Mouse (Mus musculus): ENCODE data around the gene Gm21974. TPM values are rescaled to one million over a fixed set of nuclear protein-coding genes. Genes with fewer than 3 reads are reported as not detected.
"Not testable (repeated sequence)": the region's sequence is repeated elsewhere in the genome, so short reads cannot be mapped to it uniquely, and the experiment has no call there.

The Gm21974 gene
- not detected for total RNA-seq (2021)
- long read RNA-seq, experiment 1, partial matches to known transcripts = 0 of 1 reads
- long read RNA-seq, experiment 1, other reads (novel, unspliced or antisense) = 1 of 1 reads
- long read RNA-seq, experiment 2, partial matches to known transcripts = 2 of 2 reads
- long read RNA-seq, experiment 2, other reads (novel, unspliced or antisense) = 0 of 2 reads

DNA sequence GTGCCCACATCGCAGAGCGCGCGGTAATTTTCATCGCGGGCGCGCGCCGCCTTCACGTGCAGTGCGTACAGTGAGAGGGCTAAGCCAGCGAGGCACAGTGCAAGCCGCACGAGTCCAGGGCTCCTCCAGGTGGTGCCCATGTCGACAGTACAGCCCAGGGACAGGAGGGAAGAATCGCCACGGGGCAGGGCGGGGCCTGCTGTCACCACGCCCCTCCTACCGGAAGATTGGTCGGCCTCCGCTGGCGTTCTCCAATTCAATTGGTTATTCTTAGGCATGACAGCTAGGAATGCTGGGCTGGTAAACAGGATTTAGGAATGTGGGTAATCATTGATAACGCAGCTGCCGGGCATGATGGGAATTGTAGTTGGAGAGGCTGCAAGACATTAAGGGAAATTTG lies at the start of gene Gm21974, which contains the start of gene Vkorc1:
Gene Gm21974 (minus strand): TSS at position 13 of the 400 bp plus-strand sequence.
Gene Vkorc1 (minus strand): TSS at position 176 of the 400 bp plus-strand sequence.
- DNase-seq = peak; percentile 94
- intact Hi-C loops (cut with DNase I) = loop anchor here (2.0 kb wide), 1 partner anchor 51 kb away; no protein-coding TSS in a partner anchor

DNA sequence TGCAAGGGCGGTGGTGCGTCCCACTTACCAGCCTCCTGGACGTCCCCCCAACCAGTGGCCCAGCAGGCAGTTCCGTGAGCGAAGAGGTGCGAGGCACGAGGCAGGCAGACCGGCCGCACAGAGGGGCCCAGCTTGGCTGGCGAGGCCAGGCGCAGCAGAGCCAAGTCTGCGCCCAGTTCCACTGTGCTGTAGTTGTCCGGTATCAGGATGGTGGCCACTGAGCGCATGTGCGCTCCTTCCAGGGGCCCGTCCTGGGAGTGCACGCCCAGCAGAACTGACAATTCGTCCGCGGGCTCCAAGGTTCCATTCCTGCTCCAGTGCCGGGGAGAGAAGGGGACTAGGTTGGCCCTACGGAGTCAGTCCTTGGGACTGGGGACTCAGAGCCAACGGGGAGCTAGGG lies 49.4 kb upstream of the Gm21974 start:
- intact Hi-C loops (cut with DNase I) = loop anchor here (10.0 kb wide), 1 partner anchor 260 kb away; the partner anchor contains the start of gene Cox6a2
- peak; percentile 37 to 54 for DNase-seq

DNA sequence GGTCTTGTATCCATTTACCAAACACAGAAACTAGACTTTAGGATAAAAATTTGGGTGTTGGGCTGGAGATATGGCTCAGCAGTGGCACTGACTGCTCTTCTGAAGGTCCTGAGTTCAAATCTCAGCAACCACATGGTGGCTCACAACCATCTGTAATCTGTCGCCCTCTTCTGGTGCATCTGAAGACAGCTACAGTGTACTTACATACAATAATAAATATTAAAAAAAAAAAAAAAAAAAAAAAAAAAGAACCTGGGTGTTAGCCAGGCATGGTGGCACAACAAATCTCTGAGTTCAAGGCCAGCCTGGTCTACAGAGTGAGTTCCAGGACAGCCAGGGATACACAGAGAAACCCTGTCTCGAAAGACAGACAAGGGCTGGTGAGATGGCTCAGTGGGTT lies 46.8 kb upstream of the Gm21974 start:
- DNase-seq = not testable (repeated sequence)
- intact Hi-C loops (cut with DNase I) = loop anchor here (10.0 kb wide), 1 partner anchor 263 kb away; the partner anchor contains the start of gene Cox6a2

DNA sequence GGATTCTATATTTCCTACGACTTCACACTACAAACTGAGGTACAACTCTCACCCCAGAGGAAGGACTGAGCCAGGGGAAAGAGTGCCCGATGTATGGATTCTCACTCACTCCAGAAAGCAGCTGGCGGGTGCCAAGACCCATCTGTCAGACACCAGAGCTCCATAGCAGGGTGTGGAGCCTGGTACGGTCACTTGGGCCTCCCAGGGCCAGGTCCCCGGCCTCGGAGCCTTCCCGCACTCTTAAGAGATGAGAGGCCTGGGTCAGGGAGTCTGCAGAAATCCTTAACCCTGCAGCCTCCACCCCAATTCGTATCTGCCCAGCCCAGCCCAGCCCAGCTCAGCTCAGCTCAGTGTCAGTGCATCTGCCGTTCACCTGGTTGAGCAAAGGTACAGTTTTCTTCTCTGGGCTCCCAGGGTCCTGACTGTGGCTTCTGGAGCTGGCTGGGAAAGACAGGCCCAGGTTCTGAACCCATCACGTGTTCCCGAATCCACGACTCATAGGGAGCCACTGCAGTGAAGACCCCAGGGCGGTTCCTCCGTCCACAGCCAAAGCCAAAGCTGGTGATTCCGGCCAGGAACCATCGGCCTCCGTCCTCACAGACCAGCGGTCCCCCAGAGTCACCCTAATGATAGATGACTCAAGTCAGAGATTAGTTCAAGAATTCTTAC lies 41.1 kb upstream of the Gm21974 start:
- DNase-seq = no peak
- intact Hi-C loops (cut with DNase I) = loop anchor here (2.0 kb wide), 2 partner anchors 30 to 138 kb away; partner anchors contain the start of gene Fus

DNA sequence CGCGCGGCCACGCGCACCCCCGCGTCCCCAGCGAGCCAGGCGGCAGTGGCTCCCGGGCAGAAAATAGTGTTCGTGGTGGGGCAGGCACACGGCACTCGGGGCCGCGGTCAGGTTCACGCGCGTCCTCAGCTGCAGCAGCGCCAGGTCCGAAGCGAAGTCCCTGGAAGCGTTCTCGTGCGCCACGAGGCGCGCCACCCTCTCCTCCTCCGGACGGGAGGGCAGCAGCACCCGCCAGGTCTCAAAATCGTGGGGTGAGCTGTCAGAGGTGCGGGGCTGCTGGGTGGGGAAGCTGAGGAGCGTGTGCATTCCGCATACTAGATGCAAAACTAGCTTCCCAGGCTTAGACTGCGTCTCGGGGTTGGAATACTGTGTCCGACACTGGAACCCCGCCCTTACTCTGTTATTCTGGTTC lies 40.5 kb upstream of the Gm21974 start:
- no peak for DNase-seq
- intact Hi-C loops (cut with DNase I) = loop anchor here (2.0 kb wide), 2 partner anchors 31 to 137 kb away; partner anchors contain the start of gene Fus

DNA sequence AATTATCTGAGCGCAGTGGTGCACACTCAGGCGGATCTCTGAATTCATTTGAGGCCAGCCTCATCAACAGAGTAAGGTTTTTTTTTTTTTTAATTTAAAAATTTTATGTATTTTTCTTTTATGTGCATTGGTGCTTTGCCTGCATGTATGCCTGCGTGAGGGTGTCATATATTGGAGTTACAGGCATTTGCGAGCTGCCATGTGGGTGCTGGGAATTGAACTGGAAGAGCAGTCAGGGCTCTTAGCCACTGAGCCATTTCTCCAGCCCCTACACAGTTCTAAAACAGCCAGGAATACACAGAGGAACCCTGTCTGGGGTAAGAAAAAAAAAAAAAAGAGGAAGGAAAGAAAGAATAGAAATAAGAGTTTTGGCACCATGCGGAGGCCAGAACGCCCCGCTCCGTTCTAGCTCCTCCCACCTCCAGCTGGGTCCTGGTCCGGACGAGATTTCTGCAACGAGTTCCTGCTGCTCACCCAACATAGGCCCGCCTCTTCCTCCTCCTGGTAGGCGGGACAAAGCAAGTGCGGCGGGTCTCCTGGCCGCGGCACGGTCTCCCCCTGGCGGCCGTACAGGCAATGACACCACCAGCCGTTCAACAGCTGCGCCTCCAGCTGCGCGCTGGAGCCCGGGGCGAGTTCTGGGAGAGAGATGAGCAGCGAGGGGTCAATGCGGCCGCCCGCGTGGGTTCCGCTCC lies 39.9 kb upstream of the Gm21974 start:
- DNase-seq = peak; percentile 95 to 98
- intact Hi-C loops (cut with DNase I) = no loop called here

DNA sequence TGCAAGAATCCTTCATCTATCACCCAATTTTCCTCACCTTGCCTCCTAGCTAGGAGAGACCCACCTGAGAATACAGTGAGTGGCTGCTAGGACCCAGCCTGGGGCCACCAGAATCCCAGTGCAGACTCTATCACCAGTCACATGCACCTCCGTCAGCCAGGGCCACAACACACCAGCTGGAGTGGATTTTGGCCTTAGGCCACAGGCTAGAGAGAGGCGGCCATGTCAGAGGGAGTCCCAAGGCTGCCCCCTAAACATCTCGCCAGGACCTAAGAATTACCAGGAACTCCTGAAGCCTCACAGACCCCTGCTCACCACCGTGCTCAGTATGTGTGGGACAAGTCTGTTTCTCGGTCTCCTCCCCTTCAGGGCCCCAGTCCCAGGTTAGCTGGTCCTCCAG lies 38.8 kb upstream of the Gm21974 start:
- intact Hi-C loops (cut with DNase I) = no loop called here
- DNase-seq = no peak

DNA sequence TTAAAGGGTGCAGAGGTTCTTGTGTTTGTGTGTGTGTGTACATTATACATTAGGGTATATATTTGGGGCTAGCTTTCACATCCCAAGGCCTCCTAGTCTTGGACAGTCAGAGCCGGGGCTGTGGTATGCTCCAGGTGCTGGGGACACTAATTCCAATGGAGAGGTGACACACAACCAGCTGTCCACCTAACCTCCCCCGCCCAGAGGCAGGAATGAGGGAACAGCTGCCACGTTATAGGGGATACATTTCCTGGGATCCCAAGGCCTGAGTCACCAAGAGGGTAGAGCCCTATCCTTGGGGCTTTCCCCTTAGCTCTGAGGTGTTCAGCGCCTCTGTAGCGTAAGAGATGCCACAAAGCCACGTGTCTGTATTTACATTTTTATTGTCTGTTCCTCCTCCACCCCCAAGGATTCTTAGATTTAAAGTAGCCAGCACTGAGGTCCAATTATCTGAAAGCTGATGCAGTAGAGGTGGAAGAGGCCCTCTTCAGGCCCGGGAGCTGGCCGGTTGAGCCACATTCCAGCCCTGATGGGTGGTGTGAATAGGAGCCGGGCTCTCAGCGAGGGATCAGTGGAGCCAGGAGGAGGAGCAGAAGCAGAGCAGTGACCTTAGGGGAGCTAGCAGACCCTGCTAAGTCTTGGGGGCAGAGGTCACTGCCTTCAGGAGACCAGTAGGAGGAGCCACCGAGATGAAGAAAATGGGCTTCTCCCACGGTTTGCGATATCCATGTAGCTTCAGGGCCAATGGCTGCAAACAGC lies 37.2 kb upstream of the Gm21974 start:
- DNase-seq = no peak
- intact Hi-C loops (cut with DNase I) = no loop called here

DNA sequence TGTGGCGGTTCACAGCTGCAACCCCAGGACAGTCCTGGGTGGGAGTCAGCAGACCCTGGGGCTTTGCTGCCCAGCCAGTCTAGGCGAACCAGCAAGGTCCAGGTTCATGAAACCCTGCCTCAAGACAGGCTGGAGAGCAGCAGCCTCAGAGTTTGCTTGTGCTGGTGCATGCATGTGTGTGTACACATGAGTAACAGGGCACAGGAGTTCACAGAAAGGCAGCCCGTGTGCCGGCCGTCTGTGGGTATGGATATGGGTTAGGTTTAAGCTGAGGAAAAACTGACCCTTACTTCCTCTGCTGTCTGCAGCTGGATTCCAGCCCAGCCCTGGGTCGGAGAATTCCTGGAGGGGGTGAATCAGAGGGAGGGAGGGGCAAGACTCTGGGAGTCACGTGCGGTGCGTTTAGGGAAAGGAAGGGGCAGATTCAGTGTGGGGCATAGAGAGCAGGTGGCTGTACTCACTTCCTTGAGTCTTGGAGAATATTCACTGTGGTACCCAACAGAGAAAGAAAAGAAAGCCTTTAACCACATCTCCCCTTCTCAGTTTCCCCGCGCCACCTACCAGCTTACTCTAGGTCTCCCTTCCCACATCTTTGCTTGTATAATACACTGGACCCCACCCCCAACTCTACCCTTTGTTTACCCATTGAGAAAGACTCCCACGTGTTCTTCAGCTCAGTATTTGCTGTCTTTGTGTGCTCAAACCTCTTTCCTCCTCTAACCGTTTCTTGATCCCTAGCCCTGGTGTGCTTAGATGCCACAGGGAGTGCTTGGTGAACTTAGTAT lies 36.3 kb upstream of the Gm21974 start:
- peak; percentile 44 to 46 for DNase-seq
- intact Hi-C loops (cut with DNase I) = no loop called here

DNA sequence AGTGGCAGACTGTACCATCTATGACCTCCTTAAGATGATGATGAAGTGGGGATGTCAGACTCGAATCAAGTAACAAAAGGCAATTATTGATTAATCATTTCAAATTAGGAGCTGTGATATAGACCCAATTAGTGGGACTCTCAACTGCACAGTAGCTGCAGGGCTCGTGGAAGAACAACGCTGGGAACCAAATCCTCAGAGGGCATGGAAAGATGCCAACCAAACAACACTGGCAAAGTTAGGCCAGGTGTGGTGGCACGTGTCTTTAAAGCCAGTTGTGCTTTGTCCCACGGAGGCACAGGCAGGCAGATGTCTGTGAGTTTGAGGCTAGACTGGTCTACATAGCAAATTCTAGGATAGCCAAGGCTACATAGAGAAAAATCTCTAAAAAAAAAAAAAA lies 35.4 kb upstream of the Gm21974 start:
- intact Hi-C loops (cut with DNase I) = no loop called here
- no peak for DNase-seq

DNA sequence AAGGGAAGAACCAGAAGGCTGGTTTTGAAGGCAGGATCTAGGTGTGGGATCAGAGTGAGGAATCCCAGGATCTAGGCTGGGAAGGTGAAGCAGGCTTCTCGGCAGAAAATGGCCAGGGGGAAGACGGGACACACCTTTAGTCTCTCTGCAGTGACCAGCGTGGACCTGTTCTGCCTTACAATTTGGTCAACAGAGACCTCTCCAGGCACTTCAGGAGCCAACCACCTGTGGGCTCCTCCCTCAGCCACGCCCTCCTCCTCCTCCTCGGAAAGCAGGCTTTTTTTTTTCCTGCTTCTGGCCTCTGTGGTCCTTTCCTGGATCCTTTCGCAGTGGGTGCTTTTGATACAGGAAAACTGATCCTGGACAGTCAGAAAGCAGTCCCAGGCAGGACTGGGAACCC lies 34.7 kb upstream of the Gm21974 start, which contains the start of gene Prss8:
Gene Prss8 (minus strand): TSS at position 182 of the 400 bp plus-strand sequence.
- intact Hi-C loops (cut with DNase I) = no loop called here

DNA sequence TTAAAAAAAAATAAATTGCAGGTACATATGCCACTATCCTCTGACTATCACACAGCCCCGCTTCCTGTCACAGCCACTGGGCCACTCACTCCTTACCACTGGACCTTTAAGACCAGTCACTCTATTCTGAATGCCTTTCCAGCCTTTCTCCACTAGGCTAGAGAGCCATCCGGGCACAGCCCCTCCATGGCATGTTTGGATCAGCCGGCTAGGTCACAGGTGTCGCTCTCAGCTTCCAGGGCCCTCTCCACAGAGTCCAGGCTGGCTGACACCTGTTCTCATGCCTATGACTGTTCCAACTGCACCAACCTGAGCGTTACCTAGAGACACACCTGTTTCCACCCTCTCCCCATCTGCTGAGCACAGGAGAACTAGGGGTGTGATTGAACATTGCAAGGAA lies 33.3 kb upstream of the Gm21974 start:
- intact Hi-C loops (cut with DNase I) = no loop called here
- DNase-seq = no peak

More for the DNA sequence above, 34.7 kb upstream of the Gm21974 start, which contains the start of gene Prss8:
- no peak for DNase-seq

DNA sequence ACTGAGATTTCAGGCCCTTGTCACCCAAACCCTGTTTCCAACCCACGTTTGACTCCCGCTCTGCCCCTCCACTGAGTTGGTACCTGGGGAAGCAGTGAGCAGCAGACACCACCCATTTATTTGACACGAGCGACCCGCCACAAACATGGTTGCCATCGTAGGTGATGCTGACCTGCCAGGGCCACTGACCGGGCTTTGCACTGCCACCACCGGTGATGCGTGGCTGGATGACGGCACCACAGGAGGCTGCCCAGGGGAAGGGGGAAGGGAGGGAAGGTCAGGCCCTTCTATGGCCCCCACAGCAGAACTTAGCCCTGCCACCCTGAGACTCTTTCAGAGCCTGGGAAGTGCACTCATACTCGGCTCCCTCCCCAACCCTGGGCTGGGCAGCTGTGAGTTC lies 32.5 kb upstream of the Gm21974 start:
- no peak for DNase-seq
- intact Hi-C loops (cut with DNase I) = no loop called here

DNA sequence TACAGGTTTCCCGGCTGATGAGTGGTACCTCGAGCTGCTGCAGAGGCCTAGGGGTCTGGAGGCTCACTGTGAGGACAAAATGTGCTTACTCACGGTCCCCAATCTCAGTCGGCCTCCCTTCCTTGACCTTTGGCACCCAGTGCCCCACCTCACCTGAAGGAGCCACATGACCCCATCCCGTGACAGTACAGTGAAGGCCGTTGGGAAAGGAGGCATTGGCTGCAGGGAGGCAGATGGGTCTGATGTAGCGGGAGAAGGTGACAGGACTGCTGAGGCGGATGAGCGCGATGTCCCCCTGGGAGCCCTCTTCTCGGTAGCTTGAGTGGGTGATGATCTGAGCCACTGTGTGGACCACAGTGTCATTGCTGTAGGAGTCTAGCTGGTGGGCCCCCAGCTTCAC lies 31.6 kb upstream of the Gm21974 start:
- intact Hi-C loops (cut with DNase I) = no loop called here
- DNase-seq = no peak

DNA sequence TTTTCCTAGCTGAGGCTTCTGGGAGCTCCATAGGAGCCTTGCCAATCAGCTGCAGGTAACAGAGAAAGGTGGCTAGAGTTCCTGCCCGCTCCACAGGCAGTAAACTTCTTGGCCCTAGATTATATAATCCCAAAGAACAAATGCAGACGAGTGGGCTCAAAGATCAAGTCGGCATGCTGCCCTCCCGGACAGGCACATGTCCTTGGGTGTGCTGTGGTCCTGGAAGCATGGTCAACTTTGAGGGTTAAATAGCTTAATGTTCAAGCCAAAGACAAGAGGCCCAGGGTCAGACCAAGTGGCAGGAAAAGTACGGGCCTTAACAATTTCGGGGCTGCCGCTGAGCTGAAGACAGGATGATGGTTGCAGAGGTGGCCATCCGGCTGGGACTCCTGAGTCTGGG lies 30.8 kb upstream of the Gm21974 start:
- DNase-seq = no peak
- intact Hi-C loops (cut with DNase I) = no loop called here

DNA sequence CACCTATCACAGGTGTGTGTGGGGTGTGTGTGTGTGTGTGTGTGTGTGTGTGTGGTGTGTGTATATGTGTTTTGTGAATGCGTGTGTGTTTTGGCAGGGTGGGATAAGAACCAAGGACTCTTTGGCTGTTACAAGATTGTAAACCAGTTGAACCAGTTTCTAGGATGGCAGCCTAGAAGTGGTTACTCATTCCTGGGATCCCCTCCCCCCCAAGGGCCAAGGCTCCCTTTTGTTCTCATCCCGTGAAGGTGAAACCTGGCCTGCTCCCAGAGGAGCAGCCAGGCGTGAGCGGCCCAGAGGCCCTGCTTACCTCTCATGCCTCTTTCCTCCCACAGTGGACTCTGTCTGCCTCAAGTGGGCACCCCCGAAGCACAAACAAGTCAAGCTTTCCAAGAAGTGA lies 30.0 kb upstream of the Gm21974 start:
- intact Hi-C loops (cut with DNase I) = no loop called here
- no peak for DNase-seq

DNA sequence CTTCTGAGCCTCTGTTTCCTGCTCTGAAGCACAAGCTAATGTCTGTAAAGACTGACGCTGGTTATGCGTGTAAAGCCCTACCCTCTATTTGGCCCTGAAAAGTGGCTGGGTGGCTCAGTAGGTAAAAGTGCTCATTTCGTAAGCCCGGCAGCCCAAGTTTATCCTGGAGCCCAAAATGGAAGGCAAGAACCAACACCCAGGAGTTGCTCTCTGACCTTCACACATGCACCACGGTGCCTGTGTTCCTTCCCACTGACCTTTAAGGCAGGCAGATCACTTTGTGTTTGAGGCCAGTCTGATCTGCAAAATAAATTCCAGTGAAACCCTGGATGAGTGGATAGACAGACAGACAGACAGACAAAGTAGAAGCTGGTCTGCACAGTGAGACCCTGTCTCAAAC lies 28.5 kb upstream of the Gm21974 start:
- intact Hi-C loops (cut with DNase I) = no loop called here
- DNase-seq = no peak

DNA sequence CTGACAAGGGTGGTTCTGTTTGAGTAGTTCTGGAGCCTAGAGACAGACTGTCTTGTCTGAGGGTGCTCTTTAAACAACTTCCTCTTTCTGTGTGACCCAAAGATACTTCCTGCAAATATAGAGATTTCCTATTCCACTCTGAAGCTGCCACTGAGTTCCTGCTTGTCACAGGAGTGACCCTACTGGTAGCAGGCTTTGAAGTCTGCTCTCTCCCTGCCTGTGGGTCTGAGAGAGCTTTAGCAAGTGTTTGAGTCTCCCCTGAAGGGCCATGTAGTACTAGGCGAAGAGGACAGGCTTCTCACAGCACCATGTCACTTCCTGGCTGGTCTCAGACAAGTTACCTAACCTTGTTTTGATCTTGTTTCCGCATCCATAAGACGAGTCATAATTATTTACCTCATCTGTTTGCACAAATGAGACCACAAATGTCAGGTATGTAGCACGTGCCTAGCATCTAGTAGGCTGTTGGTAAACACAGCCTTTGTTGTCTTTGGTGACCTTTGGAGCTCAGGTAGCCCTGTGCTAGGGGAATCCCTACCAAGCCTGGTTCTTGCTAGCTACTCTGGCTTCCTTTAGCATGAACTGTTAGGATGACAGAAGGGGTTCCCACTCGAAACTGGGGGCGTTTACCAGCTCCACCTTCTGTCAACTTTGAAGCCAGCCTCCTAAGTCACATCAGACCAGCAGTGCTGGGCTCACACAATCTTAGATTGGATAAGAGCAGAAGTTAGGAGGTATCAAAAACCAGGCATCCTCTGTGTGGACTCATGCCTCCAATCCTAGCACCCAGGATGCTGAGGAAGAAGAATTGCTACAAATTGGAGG lies 27.4 kb upstream of the Gm21974 start:
- intact Hi-C loops (cut with DNase I) = no loop called here
- no peak for DNase-seq

DNA sequence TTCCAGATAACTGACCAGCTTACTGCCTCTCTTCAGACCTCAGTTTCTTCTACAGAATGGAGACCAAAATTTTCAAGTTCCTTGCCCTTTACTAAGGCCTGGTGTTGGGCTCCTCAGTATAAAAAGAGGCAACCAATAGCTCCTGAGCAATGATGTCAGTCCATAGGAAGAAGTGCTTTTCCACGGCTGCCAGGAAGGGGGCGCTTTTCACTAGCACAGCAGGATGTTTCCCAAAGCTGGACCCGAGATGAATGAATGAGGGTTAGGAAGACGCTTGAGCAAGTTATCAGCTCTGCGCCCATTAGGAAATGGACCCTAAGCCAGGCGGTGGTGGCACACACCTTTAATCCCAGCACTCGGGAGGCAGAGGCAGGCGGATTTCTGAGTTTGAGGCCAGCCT lies 26.3 kb upstream of the Gm21974 start:
- no peak for DNase-seq
- intact Hi-C loops (cut with DNase I) = no loop called here
